Mouse (Mus musculus) midbrain, embryonic 10.5 days (tissue): ENCODE results near the gene Nop14. TPM values are rescaled to one million over a fixed set of nuclear protein-coding genes. Genes with fewer than 3 reads are reported as not detected.
"Not testable (repeated sequence)": the region's sequence is repeated elsewhere in the genome, so short reads cannot be mapped to it uniquely, and the experiment has no call there.

Source experiments
- DNase-seq: peaks from one replicate; pipeline ENCODE4 v3.0.0-alpha.2; 2017; ENCODE audit warnings: low spot score
- H3K27ac ChIP-seq: fragments of 300-500 bp; sonication (generic); replicated peaks from 2 replicates; pipeline ENCODE4 v1.5.1; 2016; ENCODE audit warnings: mild to moderate bottlenecking
- H3K27me3 ChIP-seq: fragments of 300-500 bp; sonication (generic); 2 replicates; pipeline ENCODE4 v1.6.1; 2016; ENCODE audit warnings: low read depth, mild to moderate bottlenecking; ENCODE audit not compliant: poor library complexity, severe bottlenecking
- H3K36me3 ChIP-seq: fragments of 300-500 bp; sonication (generic); 2 replicates; pipeline ENCODE4 v1.6.1; 2016; ENCODE audit warnings: mild to moderate bottlenecking, moderate library complexity
- H3K4me1 ChIP-seq: fragments of 300-500 bp; sonication (generic); 2 replicates; pipeline ENCODE4 v1.6.1; 2016
- H3K4me3 ChIP-seq: fragments of 300-500 bp; sonication (generic); 2 replicates; pipeline ENCODE4 v1.5.1; 2016; ENCODE audit warnings: mild to moderate bottlenecking, moderate library complexity
- H3K9me3 ChIP-seq: fragments of 300-500 bp; sonication (generic); replicated peaks from 2 replicates; pipeline ENCODE4 v1.6.1; 2016; ENCODE audit warnings: mild to moderate bottlenecking
- WGBS: fragments of 180-500 bp; shearing (Covaris S2); methylation state at CpG from one replicate; pipeline ENCODE4 v1.1.7; 2016; 5-methylcytosine and 5-hydroxymethylcytosine counted together
- polyA plus RNA-seq: library from polyadenylated mRNA; unstranded; fragments of >200 nt; fragmentation: Nextera tagmentation; extraction: Ambion mirVana; gene quantifications from 2 replicates; pipeline ENCODE4 v1.2.1, GENCODE M21; 2016

The Nop14 gene
- polyA plus RNA-seq, 1 experiment from 2014 or later, result 27.4 TPM

DNA sequence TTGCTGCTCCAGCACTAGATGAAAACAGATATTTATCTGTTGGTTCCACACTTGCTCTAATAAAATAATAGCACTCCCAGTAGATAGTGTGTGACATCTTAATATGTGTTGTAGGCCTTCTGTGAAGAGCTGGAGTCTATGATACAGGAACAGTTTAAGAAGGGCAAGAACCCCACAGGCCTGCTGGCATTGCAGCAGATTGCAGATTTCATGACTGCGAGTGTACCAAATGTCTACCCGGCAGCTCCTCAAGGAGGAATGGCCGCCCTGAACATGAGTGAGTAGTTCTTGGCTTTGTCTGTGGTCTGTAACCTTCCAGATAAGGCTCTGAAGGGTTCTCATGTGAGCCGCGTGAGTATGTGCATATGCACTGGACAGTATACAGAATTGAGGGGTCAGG is 55.4 kb downstream of the Nop14 start:
- WGBS, result 94% methylated on average over 5 of the region's 5 CpGs
- H3K27ac ChIP-seq, result no peak overlapping the region
- no peaks in the 10 kb centered on the region for H3K27me3 ChIP-seq
- DNase-seq, result no peak
- H3K36me3 ChIP-seq, result peaks cover 67% of the 10 kb centered on the region
- H3K9me3 ChIP-seq, result no peaks in the 10 kb centered on the region
- no peaks in the 10 kb centered on the region for H3K4me1 ChIP-seq
- no peak overlapping the region for H3K4me3 ChIP-seq

DNA sequence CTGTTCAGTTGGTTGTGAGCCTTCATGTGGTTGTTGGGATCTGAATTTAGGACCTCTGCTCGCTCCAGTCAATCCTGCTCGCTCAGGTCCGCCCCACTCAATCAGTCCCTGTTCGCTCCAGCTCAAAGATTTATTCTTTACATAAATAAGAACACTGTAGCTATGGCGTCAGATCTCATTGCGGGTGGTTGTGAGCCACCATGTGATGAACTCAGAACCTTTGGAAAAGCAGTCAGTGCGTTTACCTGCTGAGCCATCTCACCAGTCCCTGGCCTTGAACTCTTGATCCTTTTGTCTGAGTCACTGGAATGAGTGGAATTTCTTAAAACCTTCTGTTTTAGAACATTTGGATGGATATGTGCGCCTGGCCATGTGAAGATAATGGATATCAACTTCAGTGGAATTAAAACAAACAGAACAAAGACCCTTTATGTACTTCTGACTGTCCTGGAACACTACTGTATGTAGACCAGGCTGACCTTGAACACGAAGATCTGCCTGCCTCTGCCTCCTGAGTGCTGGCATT is 66.7 kb downstream of the Nop14 start:
- no peaks in the 10 kb centered on the region for H3K27me3 ChIP-seq
- WGBS, result 95% methylated on average over 9 of the region's 9 CpGs
- no peak for DNase-seq
- no peaks in the 10 kb centered on the region for H3K9me3 ChIP-seq
- no peak overlapping the region for H3K27ac ChIP-seq
- no peak overlapping the region for H3K4me3 ChIP-seq
- peaks cover 24% of the 10 kb centered on the region for H3K4me1 ChIP-seq
- peaks cover 24% of the 10 kb centered on the region for H3K36me3 ChIP-seq

- Histone ChIP-seq H3K27me3 (no peaks in the 10 kb centered on the region), H3K9me3 (no peaks in the 10 kb centered on the region), H3K4me3 (no peak overlapping the region), H3K27ac (no peak overlapping the region), H3K4me1 (peaks cover 27% of the 10 kb centered on the region), H3K36me3 (peaks cover 19% of the 10 kb centered on the region)
- DNase-seq, result no peak
- 94% methylated on average over 6 of the region's 6 CpGs for WGBS
These were observed 67.3 kb downstream of the Nop14 start for GRCm38 (mm10) chr5:34592666-34593065.

GRCm38 (mm10) chr5:34592224-34592623 is 67.7 kb downstream of the Nop14 start:
- not testable (repeated sequence) for H3K9me3 ChIP-seq, H3K4me3 ChIP-seq, H3K27ac ChIP-seq, DNase-seq, H3K27me3 ChIP-seq
- WGBS, result 76% methylated on average over 5 of the region's 5 CpGs
- H3K4me1 ChIP-seq, result peaks cover 32% of the 10 kb centered on the region
- H3K36me3 ChIP-seq, result peaks cover 15% of the 10 kb centered on the region

- 23% methylated on average over 5 of the region's 5 CpGs for WGBS
- Histone ChIP-seq H3K4me3 (no peak overlapping the region), H3K27ac (no peak overlapping the region), H3K27me3 (no peaks in the 10 kb centered on the region), H3K36me3 (peaks cover 12% of the 10 kb centered on the region; the same call in 1 of the 2 replicates), H3K4me1 (peaks cover 39% of the 10 kb centered on the region), H3K9me3 (no peaks in the 10 kb centered on the region)
- no peak for DNase-seq
These were observed 68.5 kb downstream of the Nop14 start for GRCm38 (mm10) chr5:34591388-34592004.

- Histone ChIP-seq H3K4me1 (peaks cover 42% of the 10 kb centered on the region), H3K4me3 (no peak overlapping the region), H3K27ac (no peak overlapping the region), H3K27me3 (no peaks in the 10 kb centered on the region), H3K36me3 (peaks cover 12% of the 10 kb centered on the region; the same call in 1 of the 2 replicates), H3K9me3 (no peaks in the 10 kb centered on the region)
- WGBS, result 39% methylated on average over 4 of the region's 4 CpGs
- DNase-seq, result no peak
These were observed 69.2 kb downstream of the Nop14 start for GRCm38 (mm10) chr5:34590702-34591101.

DNA sequence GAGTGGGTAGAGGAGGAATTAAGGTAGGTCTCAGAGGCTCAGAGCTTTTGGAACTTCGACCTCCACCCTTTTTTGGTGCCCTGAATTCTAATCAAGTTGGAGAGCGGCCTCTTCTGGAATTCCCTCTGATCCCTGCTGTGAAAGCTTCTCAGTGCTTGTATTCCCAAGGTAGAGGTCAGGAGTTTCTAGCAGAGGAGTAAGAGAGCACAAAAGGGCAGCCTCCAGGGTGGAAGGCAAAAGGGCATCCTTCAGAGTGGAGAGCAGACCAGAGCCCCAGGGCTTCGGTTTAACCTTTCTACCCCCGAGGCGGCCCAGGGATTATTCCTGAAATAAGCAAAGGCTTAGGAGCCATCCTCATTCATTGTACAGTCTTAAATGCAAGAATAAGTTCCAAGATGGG is 69.9 kb downstream of the Nop14 start:
- Histone ChIP-seq H3K4me3 (peak overlapping the region; percentile 7; the same call in 1 of the 2 replicates), H3K27ac (peak overlapping the region; percentile 59), H3K9me3 (no peaks in the 10 kb centered on the region), H3K36me3 (peaks cover 12% of the 10 kb centered on the region; the same call in 1 of the 2 replicates), H3K27me3 (no peaks in the 10 kb centered on the region), H3K4me1 (peaks cover 42% of the 10 kb centered on the region)
- 3% methylated on average over 5 of the region's 5 CpGs for WGBS
- DNase-seq, result peak; percentile 33

Other genes with a start within 250 kb of the Nop14 start
- 5.3 and 8.0 TPM in 2 replicates for gene Tnip2, start 146.2 kb downstream of the Nop14 start, polyA plus RNA-seq
- 6.4 and 10.3 TPM in 2 replicates for gene Sh3bp2, start 134.3 kb downstream of the Nop14 start, polyA plus RNA-seq
- gene Add1, start 86.5 kb downstream of the Nop14 start, polyA plus RNA-seq, result 166 and 195 TPM in 2 replicates
- 89.2 and 107 TPM in 2 replicates for gene Mfsd10, start 22.9 kb downstream of the Nop14 start, polyA plus RNA-seq
- gene Grk4, start 231 bp upstream of the Nop14 start, polyA plus RNA-seq, result 1.3 and 1.8 TPM in 2 replicates
- 13.2 and 17.1 TPM in 2 replicates for gene Htt, start 101.6 kb upstream of the Nop14 start, polyA plus RNA-seq
- gene Msantd1, start 247.9 kb upstream of the Nop14 start, polyA plus RNA-seq, result 0.47 and 0.49 TPM in 2 replicates